Mouse (Mus musculus) lung, embryonic 15.5 days (tissue): ENCODE measurements around the gene Myof. TPM values are rescaled to one million over a fixed set of nuclear protein-coding genes. Genes with fewer than 3 reads are reported as not detected.

Experiments
- ATAC-seq: fragments of 200-750 bp; cut with Nextera tagmentation; 2 replicates; pipeline ENCODE4 v1.8.0; 2017; ENCODE audit warnings: moderate number of reproducible peaks, borderline replicate concordance; ENCODE audit not compliant: low FRiP score, low TSS enrichment; ENCODE audit errors: extremely low read depth
- H3K27ac ChIP-seq: fragments of 300-500 bp; sonication (generic); 2 replicates; pipeline ENCODE4 v1.5.1; 2015; ENCODE audit warnings: moderate library complexity, mild to moderate bottlenecking, inconsistent platforms
- H3K27me3 ChIP-seq: fragments of 300-500 bp; sonication (generic); 2 replicates; pipeline ENCODE4 v1.6.1; 2015; ENCODE audit warnings: inconsistent platforms
- H3K36me3 ChIP-seq: fragments of 300-500 bp; sonication (generic); 2 replicates; pipeline ENCODE4 v1.6.1; 2015; ENCODE audit warnings: inconsistent platforms
- H3K4me1 ChIP-seq: fragments of 300-500 bp; sonication (generic); 2 replicates; pipeline ENCODE4 v1.6.1; 2015; ENCODE audit warnings: inconsistent platforms
- H3K4me2 ChIP-seq: fragments of 300-500 bp; sonication (generic); 2 replicates; pipeline ENCODE4 v1.6.1; 2015; ENCODE audit warnings: inconsistent platforms, mild to moderate bottlenecking, moderate library complexity
- H3K4me3 ChIP-seq: fragments of 300-500 bp; sonication (generic); 2 replicates; pipeline ENCODE4 v1.5.1; 2015; ENCODE audit warnings: mild to moderate bottlenecking, inconsistent platforms
- H3K9ac ChIP-seq: fragments of 300-500 bp; sonication (generic); 2 replicates; pipeline ENCODE4 v1.6.1; 2015; ENCODE audit warnings: inconsistent platforms
- H3K9me3 ChIP-seq: fragments of 300-500 bp; sonication (generic); 2 replicates; pipeline ENCODE4 v1.6.1; 2016; ENCODE audit warnings: inconsistent platforms
- WGBS: fragments of 180-500 bp; shearing (Covaris S2); methylation state at CpG from one replicate; pipeline ENCODE4 v1.1.7; 2015; 5-methylcytosine and 5-hydroxymethylcytosine counted together
- polyA plus RNA-seq: library from polyadenylated mRNA; unstranded; fragments of >200 nt; fragmentation: Nextera tagmentation; extraction: Ambion mirVana; gene quantifications from 2 replicates; pipeline ENCODE4 v1.2.1, GENCODE M21; 2015

The Myof gene
- polyA plus RNA-seq, 1 experiment from 2014 or later: 29.4 TPM

DNA sequence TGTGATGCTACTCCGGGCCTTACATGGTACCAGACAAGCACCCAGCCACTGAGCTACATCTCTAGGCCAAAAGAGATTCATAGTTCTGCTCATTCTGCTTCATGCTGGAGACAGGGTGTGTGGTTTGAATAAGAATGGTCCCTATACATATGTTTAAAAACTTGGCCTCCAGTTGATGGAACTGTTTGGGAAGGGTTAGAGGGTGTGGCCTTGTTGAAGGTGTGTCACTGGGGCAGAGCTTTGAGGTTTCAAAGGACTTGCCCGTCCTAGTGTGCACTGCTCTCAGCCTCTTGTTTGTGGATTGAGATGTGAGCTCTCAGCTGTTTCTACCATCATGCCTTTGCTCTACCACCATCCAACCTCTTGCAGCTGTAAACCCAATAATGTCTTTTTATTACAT lies 43.4 kb downstream of the Myof start:
- no peak overlapping the region for H3K9ac ChIP-seq
- no peaks in the 10 kb centered on the region for H3K9me3 ChIP-seq
- no peak for ATAC-seq
- peaks cover 14% of the 10 kb centered on the region for H3K4me1 ChIP-seq
- no peak overlapping the region for H3K4me3 ChIP-seq
- no peaks in the 10 kb centered on the region for H3K36me3 ChIP-seq
- no peak overlapping the region for H3K4me2 ChIP-seq
- WGBS: 84% methylated on average over 2 of the region's 2 CpGs
- H3K27ac ChIP-seq: no peak overlapping the region
- no peaks in the 10 kb centered on the region for H3K27me3 ChIP-seq

DNA sequence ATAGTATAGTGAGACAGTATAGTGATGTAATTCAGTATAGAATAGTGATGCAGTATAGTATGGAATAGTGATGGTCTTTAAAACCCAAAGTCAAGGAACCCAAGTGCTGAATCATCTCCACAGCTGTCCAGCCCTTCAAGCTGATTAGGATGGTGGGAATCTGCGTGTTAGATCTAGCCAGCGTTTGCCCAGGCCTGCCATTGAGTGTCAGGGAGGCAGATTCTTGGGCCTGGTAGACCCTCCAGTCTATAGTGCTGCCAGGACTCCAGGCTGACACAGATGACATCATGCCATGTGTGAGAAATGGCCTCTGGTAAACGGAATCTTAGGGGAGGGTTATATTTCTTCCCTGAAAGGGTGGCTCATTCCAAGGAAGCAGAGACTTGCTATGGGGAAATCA lies 49.1 kb downstream of the Myof start:
- H3K36me3 ChIP-seq: peaks cover 7% of the 10 kb centered on the region; the same call in 1 of the 2 replicates
- no peak for ATAC-seq
- H3K9me3 ChIP-seq: no peaks in the 10 kb centered on the region
- no peak overlapping the region for H3K27ac ChIP-seq
- H3K4me1 ChIP-seq: peaks cover 7% of the 10 kb centered on the region
- no peak overlapping the region for H3K4me2 ChIP-seq
- WGBS: 72% methylated on average over 3 of the region's 3 CpGs
- no peak overlapping the region for H3K9ac ChIP-seq
- no peak overlapping the region for H3K4me3 ChIP-seq
- H3K27me3 ChIP-seq: no peaks in the 10 kb centered on the region

DNA sequence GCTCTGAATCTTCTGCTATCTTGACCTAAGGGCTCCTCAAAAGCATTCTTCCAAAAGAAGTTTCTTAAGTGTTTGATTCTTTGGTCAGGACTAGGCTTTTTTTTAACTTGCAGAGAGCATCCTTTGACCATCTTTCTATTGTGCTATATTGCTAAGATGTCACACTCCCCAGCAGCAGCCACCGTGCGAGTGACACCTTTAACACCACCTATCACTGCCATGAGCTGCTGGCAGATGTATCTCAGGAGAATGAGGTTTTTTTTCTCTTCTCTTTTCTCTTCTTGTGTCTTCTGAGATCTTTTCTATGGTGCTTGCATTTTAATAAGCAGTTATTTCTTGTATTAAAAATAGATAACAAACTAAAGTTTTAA lies 51.2 kb downstream of the Myof start:
- no peak overlapping the region for H3K4me2 ChIP-seq
- H3K27ac ChIP-seq: no peak overlapping the region
- H3K36me3 ChIP-seq: peaks cover 7% of the 10 kb centered on the region; the same call in 1 of the 2 replicates
- H3K4me3 ChIP-seq: no peak overlapping the region
- ATAC-seq: no peak
- H3K9ac ChIP-seq: no peak overlapping the region
- H3K4me1 ChIP-seq: peaks cover 7% of the 10 kb centered on the region
- no peaks in the 10 kb centered on the region for H3K27me3 ChIP-seq
- WGBS: 53% methylated on average over 2 of the region's 2 CpGs
- H3K9me3 ChIP-seq: no peaks in the 10 kb centered on the region

DNA sequence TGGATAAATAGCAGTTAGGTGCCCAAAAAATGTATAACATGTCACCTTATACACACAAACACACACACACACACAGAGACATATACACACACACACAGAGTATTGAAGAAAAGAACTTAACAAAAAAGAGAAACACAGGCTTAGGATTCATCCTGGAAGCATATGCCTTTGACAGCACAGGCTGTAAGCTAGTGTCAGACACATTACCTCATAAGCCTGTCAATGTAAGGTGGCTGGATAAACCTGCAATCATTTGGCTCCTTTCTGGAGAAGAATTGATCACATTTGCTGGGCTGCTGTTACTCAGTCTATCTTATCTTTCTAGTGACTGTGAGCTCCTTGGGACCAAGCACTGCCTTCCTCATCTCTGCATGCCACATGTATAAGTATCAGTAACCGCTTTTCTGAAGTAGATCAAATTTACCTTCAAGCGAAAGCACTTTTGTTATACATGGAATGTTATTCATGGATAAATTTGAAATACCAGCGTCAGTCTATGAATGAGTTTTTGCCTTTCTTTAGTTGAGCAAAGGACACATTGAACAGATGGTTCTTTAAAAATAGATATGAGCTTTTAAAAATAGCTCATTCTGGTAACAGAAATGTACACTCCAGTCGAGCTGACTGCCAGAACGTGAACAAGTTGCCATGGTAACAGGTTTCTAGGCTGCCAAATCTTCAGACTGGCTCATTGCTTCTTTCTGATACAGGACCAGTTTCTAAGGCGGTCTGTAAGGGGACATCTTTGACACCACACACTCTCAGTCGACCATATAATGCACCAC lies 51.8 kb downstream of the Myof start:
- Histone ChIP-seq H3K4me3 (no peak overlapping the region), H3K4me1 (peaks cover 7% of the 10 kb centered on the region), H3K4me2 (no peak overlapping the region), H3K36me3 (peaks cover 7% of the 10 kb centered on the region; the same call in 1 of the 2 replicates), H3K9me3 (no peaks in the 10 kb centered on the region), H3K9ac (no peak overlapping the region), H3K27me3 (no peaks in the 10 kb centered on the region), H3K27ac (no peak overlapping the region)
- WGBS: 27% methylated on average over 7 of the region's 7 CpGs
- ATAC-seq: peak; percentile 49; the same call in 1 of the 2 replicates

DNA sequence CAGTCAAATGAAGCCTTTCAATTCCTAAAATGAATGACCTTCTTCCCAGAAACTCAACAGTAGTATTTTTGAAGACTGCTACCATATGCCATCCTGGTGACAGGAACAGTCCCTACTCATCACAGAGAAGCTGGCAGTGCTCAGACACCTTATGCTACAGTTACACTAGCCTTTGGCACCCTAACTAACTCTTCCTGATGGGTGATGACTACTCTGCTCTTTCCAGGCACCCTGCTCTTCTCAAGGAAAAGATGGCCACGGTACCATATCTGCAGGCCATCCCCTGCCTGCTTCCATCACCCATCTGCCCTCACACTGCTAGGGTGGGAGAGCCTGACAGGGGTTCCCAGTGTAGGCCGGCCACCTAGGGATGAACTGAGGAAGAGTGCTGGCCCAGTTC lies 53.4 kb downstream of the Myof start:
- Histone ChIP-seq H3K36me3 (peaks cover 7% of the 10 kb centered on the region; the same call in 1 of the 2 replicates), H3K4me2 (no peak overlapping the region), H3K9me3 (no peaks in the 10 kb centered on the region), H3K4me3 (no peak overlapping the region), H3K9ac (no peak overlapping the region), H3K4me1 (peaks cover 7% of the 10 kb centered on the region), H3K27ac (no peak overlapping the region), H3K27me3 (no peaks in the 10 kb centered on the region)
- WGBS: 78% methylated on average over 2 of the region's 2 CpGs
- no peak for ATAC-seq

DNA sequence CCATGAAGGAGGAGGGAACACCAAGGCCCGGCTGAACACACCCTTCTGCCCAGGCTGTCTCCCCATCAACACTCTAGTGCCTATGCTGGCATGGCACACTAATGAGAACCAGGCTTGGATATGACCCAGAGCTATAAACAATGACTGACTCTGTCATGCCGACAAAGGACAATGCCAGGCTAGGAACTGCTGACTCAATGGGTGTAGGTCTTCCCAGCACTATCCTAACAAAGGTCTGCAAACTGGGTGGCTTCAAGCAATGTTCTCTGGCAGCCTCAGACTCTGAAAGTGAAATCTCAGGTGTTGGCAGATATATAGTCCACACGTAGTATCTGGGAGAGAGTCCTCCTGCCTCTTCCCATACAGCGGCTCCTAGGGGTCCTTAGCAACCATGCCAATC lies 55.2 kb downstream of the Myof start:
- 0 out of 2 replicates have a peak, but pooled peaks cover under 1% of the 10 kb centered on the region for H3K36me3 ChIP-seq
- H3K4me1 ChIP-seq: peaks cover 7% of the 10 kb centered on the region
- H3K9ac ChIP-seq: no peak overlapping the region
- no peaks in the 10 kb centered on the region for H3K9me3 ChIP-seq
- H3K4me3 ChIP-seq: no peak overlapping the region
- H3K27me3 ChIP-seq: no peaks in the 10 kb centered on the region
- ATAC-seq: no peak
- WGBS: 80% methylated on average over 4 of the region's 4 CpGs
- no peak overlapping the region for H3K4me2 ChIP-seq
- H3K27ac ChIP-seq: no peak overlapping the region

DNA sequence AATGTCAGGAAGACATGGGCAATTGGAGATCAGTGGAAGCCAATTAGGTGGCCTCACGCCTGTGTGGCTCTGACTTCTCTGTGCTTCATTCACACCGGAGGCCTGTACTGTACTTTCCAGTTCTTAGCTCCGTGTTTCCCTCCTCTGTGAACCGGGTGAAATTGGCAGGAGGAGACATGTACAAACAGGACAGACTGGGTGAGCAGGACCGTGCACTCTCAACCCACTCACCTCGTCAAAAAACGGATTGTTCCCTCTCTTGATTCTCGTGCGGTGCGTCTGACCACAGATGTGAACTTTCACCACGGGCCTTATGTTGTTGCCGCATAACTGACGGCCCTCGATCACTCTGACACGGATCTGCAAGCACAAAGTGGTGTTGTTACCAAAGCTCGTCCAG lies 57.6 kb downstream of the Myof start:
- Histone ChIP-seq H3K9me3 (no peaks in the 10 kb centered on the region), H3K4me1 (no peaks in the 10 kb centered on the region), H3K27me3 (no peaks in the 10 kb centered on the region), H3K27ac (no peak overlapping the region), H3K36me3 (peaks cover 4% of the 10 kb centered on the region), H3K4me3 (no peak overlapping the region), H3K4me2 (no peak overlapping the region), H3K9ac (no peak overlapping the region)
- 69% methylated on average over 16 of the region's 16 CpGs for WGBS
- ATAC-seq: no peak

DNA sequence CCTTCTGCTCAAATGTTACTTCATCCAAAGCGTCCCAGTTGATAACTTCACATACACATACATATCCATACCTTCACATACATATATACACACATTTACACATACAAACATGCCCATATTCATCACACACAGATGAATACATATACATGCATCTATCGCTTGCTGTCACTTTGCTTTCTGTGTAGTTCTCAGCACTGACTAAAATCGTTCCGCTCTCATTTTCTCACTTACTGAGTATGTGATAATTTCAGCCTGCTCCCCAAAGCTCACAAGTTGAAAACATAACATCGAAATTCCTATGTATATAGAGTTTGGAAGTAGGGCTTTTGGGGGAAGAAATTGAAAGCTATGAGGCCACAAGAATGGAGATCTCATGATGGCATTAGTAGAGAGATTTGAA lies 67.4 kb downstream of the Myof start:
- Histone ChIP-seq H3K27ac (no peak overlapping the region), H3K4me3 (no peak overlapping the region), H3K4me1 (no peaks in the 10 kb centered on the region), H3K27me3 (no peaks in the 10 kb centered on the region), H3K36me3 (peaks cover 10% of the 10 kb centered on the region; the same call in 1 of the 2 replicates), H3K9me3 (no peaks in the 10 kb centered on the region), H3K9ac (no peak overlapping the region), H3K4me2 (no peak overlapping the region)
- 95% methylated on average over 5 of the region's 5 CpGs for WGBS
- no peak for ATAC-seq

DNA sequence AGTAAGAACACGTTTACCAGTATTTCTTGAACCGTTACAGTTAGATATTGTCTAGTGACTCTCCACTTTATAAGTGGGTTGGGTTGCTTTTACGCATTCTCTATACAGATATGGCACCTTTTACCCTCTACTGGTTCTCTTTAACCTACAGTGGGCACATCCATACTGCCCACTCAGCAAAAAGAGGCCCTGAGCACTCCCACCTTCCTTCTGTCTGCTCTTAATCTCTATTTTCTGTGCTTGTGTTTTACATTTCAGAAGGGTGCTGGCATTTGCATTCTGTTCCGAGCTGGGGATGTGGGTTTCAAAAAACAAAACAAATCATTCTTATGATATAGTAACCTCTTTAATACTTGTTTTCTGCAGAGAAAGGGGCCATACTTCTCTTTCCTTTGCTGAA lies 72.8 kb downstream of the Myof start:
- Histone ChIP-seq H3K9me3 (no peaks in the 10 kb centered on the region), H3K4me3 (no peak overlapping the region), H3K27ac (no peak overlapping the region), H3K4me1 (no peaks in the 10 kb centered on the region), H3K36me3 (peaks cover 10% of the 10 kb centered on the region), H3K9ac (no peak overlapping the region), H3K4me2 (no peak overlapping the region), H3K27me3 (no peaks in the 10 kb centered on the region)
- no peak for ATAC-seq
- 80% methylated on average over 4 of the region's 4 CpGs for WGBS

DNA sequence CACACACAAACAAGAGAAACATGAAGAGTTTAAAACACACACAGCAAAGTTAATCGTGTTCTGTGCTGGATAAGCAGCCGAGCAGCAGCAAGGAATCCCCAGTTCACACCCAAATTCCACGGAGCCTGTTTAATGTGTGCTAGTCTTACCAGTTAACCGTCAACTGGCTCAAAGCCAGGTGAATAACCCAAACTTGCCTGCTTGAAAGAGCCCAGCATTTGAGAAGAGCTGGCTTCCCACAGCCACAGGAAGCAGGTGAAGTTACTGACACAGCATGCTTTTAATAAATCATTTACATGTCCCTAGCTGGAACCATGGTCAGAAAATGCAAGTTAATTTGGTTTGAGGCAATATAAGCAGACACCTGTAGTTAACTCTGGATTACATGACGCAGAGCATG lies 73.4 kb downstream of the Myof start:
- no peak overlapping the region for H3K27ac ChIP-seq
- WGBS: 42% methylated on average over 5 of the region's 5 CpGs

DNA sequence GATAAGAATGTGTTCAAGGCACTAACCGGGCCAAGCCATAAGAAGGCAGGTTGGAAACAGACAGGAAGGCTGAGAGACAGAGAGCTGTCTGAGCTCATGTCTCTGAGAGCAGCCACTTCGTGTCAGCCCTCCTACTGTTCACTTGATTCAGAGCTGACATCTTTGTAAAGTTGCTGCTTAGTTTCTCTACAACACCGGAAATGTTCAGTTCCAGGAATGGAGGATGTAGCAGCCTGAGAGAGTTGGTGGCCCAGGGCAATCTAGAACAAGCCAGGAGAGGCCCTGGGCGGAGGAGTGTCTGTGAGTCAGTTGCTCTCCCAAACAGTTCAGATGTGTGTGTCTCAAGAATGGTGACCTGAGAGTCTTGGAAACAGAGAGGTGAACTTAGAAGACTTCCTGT lies 77.5 kb downstream of the Myof start:
- no peak overlapping the region for H3K27ac ChIP-seq
- no peak overlapping the region for H3K9ac ChIP-seq
- H3K4me1 ChIP-seq: no peaks in the 10 kb centered on the region
- no peak overlapping the region for H3K4me3 ChIP-seq
- ATAC-seq: no peak
- H3K9me3 ChIP-seq: no peaks in the 10 kb centered on the region
- no peaks in the 10 kb centered on the region for H3K27me3 ChIP-seq
- WGBS: 61% methylated on average over 4 of the region's 4 CpGs
- H3K4me2 ChIP-seq: no peak overlapping the region
- peaks cover 15% of the 10 kb centered on the region for H3K36me3 ChIP-seq

More for the DNA sequence above, 73.4 kb downstream of the Myof start:
- H3K4me2 ChIP-seq: no peak overlapping the region
- no peak for ATAC-seq
- H3K4me1 ChIP-seq: no peaks in the 10 kb centered on the region
- H3K9me3 ChIP-seq: no peaks in the 10 kb centered on the region
- no peak overlapping the region for H3K9ac ChIP-seq
- peaks cover 10% of the 10 kb centered on the region for H3K36me3 ChIP-seq
- H3K4me3 ChIP-seq: no peak overlapping the region
- H3K27me3 ChIP-seq: no peaks in the 10 kb centered on the region

DNA sequence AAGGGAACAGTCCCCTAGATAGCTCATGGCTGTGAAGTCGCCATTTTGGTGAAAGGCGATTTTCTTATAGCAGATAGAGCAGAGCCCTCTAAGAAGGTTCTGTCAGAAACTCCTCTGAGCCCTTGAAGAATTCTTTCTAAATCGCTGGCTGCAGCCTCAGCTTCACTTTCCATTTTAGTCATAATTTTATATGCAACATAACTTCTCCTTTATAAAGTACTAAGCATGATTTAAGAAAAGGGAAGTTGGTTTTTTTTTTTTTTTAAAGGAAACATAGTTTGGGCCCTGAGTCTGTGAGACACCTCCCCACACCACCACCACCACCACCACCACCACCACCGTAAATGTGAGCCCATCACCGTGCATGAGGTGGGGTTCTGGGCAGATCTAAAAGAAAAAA lies 80.0 kb downstream of the Myof start:
- 89% methylated on average over 5 of the region's 5 CpGs for WGBS
- Histone ChIP-seq H3K4me3 (no peak overlapping the region), H3K4me1 (no peaks in the 10 kb centered on the region), H3K27ac (no peak overlapping the region), H3K27me3 (no peaks in the 10 kb centered on the region), H3K36me3 (peaks cover 24% of the 10 kb centered on the region), H3K4me2 (no peak overlapping the region), H3K9ac (no peak overlapping the region), H3K9me3 (no peaks in the 10 kb centered on the region)
- ATAC-seq: no peak
